Mouse (Mus musculus) megakaryocyte, embryonic 14.5 days (primary cell): Measurements from ENCODE around the gene Rbm11. TPM values are rescaled to one million over a fixed set of nuclear protein-coding genes. Genes with fewer than 3 reads are reported as not detected.

Experiments used
- H3K27me3 ChIP-seq: replicated peaks from 2 replicates; pipeline ENCODE3; 2012; ENCODE audit warnings: inconsistent platforms
- H3K36me3 ChIP-seq: replicated peaks from 2 replicates; pipeline ENCODE3; 2012; ENCODE audit warnings: low read length, inconsistent platforms, mixed read lengths
- H3K4me1 ChIP-seq: 2 replicates; pipeline ENCODE4 v1.6.1; 2012; ENCODE audit warnings: inconsistent platforms
- H3K4me3 ChIP-seq: replicated peaks from 2 replicates; pipeline ENCODE3; 2012; ENCODE audit warnings: moderate library complexity, mild to moderate bottlenecking, inconsistent platforms
- H3K9me3 ChIP-seq: 2 replicates; pipeline ENCODE4 v1.6.1; 2012; ENCODE audit warnings: inconsistent platforms
- FLI1 ChIP-seq: IDR thresholded peaks from 2 replicates; pipeline ENCODE4 v1.6.1; 2012; ENCODE audit warnings: low read length, inconsistent platforms, mixed read lengths
- GATA1 ChIP-seq: IDR thresholded peaks from 3 replicates; pipeline ENCODE4 v1.6.1; 2012; ENCODE audit warnings: mixed read lengths, low read length, inconsistent platforms, borderline replicate concordance
- polyA plus RNA-seq: library from polyadenylated mRNA; stranded (reverse); fragments of >175 nt; gene quantifications from 2 replicates; pipeline ENCODE4 v1.2.3, GENCODE M21; 2012; ENCODE audit warnings: low replicate concordance; ENCODE audit not compliant: insufficient read depth

The Rbm11 gene
- polyA plus RNA-seq, 1 experiment = not detected

GRCm38 (mm10) chr16:75617651-75618349 is 25.2 kb downstream of the Rbm11 start:
- Histone ChIP-seq H3K27me3 (no peaks in the 10 kb centered on the region), H3K4me1 (no peaks in the 10 kb centered on the region), H3K4me3 (no peak overlapping the region), H3K9me3 (no peaks in the 10 kb centered on the region), H3K36me3 (no peaks in the 10 kb centered on the region)
- TF ChIP-seq GATA1 = no peak
- TF ChIP-seq FLI1 = no peak

DNA sequence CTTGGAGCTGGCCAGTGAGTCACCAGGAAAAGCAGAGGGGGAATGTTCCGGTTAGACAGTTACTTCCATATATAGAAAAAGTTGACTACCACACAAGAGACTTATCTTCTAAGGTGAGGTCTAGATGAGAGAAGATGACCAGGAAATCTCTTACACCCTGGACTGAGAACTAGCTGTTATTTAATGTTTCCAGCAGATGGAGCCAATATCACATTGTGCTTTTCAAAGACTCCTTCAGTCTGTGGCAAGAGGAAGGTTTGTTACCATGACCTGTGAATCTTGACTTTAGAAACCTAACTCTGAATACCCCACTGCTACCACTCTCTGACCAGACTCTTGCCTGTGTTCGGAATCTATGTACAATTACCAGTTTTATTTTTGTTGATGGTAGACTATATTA is 35.2 kb downstream of the Rbm11 start:
- TF ChIP-seq FLI1 = no peak
- TF ChIP-seq GATA1 = no peak
- no peak overlapping the region for H3K4me3 ChIP-seq
- H3K9me3 ChIP-seq = no peaks in the 10 kb centered on the region
- H3K27me3 ChIP-seq = no peaks in the 10 kb centered on the region
- no peaks in the 10 kb centered on the region for H3K4me1 ChIP-seq
- H3K36me3 ChIP-seq = no peaks in the 10 kb centered on the region

Other genes starting within 250 kb of the Rbm11 start
- gene Lipi, start 6.8 kb upstream of the Rbm11 start, polyA plus RNA-seq = not detected in 2 replicates
- gene Hspa13, start 174.3 kb downstream of the Rbm11 start, polyA plus RNA-seq = 0.62 and 0.81 TPM in 2 replicates